Mouse (Mus musculus): Measurements from ENCODE around the gene Dcaf6.
A peak's percentile ranks its signal among the peaks of the same experiment; 100 is the strongest.

GRCm38 (mm10) chr1:165460801-165461377 lies 614 bp upstream of the Dcaf6 start:
- TF ChIP-seq CTCF (IDR thresholded peaks at IDR 0.05; ENCODE audit: low read depth) (peak; percentile 73), EP300 (IDR thresholded peaks at IDR 0.05; ENCODE audit: low read depth) (no peak; the same call in none of the 2 replicates)

Measured in liver, postnatal 0 days (tissue).